In genomic region chr15:98954425-98955253, GRCm38 (mm10) we compare ENCODE assay signal across 8 mouse cellular contexts. TPM values are rescaled to one million over a fixed set of nuclear protein-coding genes. Genes with fewer than 3 reads are reported as not detected.
DNase-seq lines count a peak whose midpoint lies in the region; ATAC-seq and TF ChIP-seq lines count a peak whose summit lies in the region.

No protein-coding gene starts in this region.

- peaks cover 7% of the 10 kb centered on the region for H3K36me3 ChIP-seq in ES-E14 (ENCODE audit: control insufficient read depth, insufficient read depth, low read length, poor library complexity, severe bottlenecking)
- peaks cover 2% of the 10 kb centered on the region; the same call in 1 of the 2 replicates for H3K36me3 ChIP-seq in embryonic facial prominence, embryonic 14.5 days (ENCODE audit: control insufficient read depth, insufficient read depth, low read length)
- no peaks in the 10 kb centered on the region for H3K36me3 ChIP-seq in intestine, embryonic 16.5 days (ENCODE audit: control insufficient read depth, insufficient read depth, low read length)
- H3K36me3 ChIP-seq in neural tube, embryonic 11.5 days (ENCODE audit: control insufficient read depth, insufficient read depth, low read length) = no peaks in the 10 kb centered on the region

- no peak for ATAC-seq in embryonic facial prominence, embryonic 14.5 days (ENCODE audit: low read depth)
- no peak for ATAC-seq in intestine, embryonic 16.5 days
- ATAC-seq in neural tube, embryonic 11.5 days (ENCODE audit: insufficient read depth, low FRiP score, low TSS enrichment) = peak; percentile 15; the same call in 1 of the 2 replicates

- peak overlapping the region; percentile 96 for H3K27ac ChIP-seq in gastrocnemius, adult 2 months
- H3K27ac ChIP-seq in ES-E14 (ENCODE audit: insufficient read depth, low read depth, low read length, poor library complexity, severe bottlenecking) = no peak overlapping the region
- peak overlapping the region; percentile 99 for H3K27ac ChIP-seq in embryonic facial prominence, embryonic 14.5 days (replicated peaks; ENCODE audit: low read depth, low read length)
- peak overlapping the region; percentile 62 for H3K27ac ChIP-seq in intestine, embryonic 16.5 days (ENCODE audit: low read length)
- H3K27ac ChIP-seq in neural tube, embryonic 11.5 days (ENCODE audit: low read depth, low read length) = peak overlapping the region; percentile 98

- no peaks in the 10 kb centered on the region for H3K27me3 ChIP-seq in embryonic facial prominence, embryonic 14.5 days (replicated peaks; ENCODE audit: control insufficient read depth, insufficient read depth, low read length)
- H3K27me3 ChIP-seq in intestine, embryonic 16.5 days (replicated peaks; ENCODE audit: control insufficient read depth, insufficient read depth, low read length) = no peaks in the 10 kb centered on the region
- no peaks in the 10 kb centered on the region for H3K27me3 ChIP-seq in neural tube, embryonic 11.5 days (ENCODE audit: control insufficient read depth, insufficient read depth, low read length)

- H3K4me3 ChIP-seq in gastrocnemius, adult 2 months = peak overlapping the region; percentile 91
- H3K4me3 ChIP-seq in ES-E14 (ENCODE audit: insufficient read depth in 1 of 2, low read depth in 1 of 2, low read length in 2 of 2, poor library complexity in 1 of 2, severe bottlenecking in 1 of 2) = no peak overlapping the region
- H3K4me3 ChIP-seq in embryonic facial prominence, embryonic 14.5 days (ENCODE audit: low read depth, low read length) = peak overlapping the region; percentile 85
- no peak overlapping the region for H3K4me3 ChIP-seq in intestine, embryonic 16.5 days (ENCODE audit: low read length)
- H3K4me3 ChIP-seq in neural tube, embryonic 11.5 days (ENCODE audit: low read depth, low read length) = peak overlapping the region; percentile 24

- in situ Hi-C loops in ES-E14 (cut with MboI; ENCODE audit: low sequenced_read_pairs in 2 of 2, unreplicated experiment in 2 of 2) = no loop called here

- H3K9me3 ChIP-seq in ES-E14 (ENCODE audit: control insufficient read depth, insufficient read depth, low read depth, low read length) = no peaks in the 10 kb centered on the region
- H3K9me3 ChIP-seq in embryonic facial prominence, embryonic 14.5 days (ENCODE audit: control insufficient read depth, low read length) = no peaks in the 10 kb centered on the region
- no peaks in the 10 kb centered on the region for H3K9me3 ChIP-seq in intestine, embryonic 16.5 days (ENCODE audit: control insufficient read depth, low read length)
- H3K9me3 ChIP-seq in neural tube, embryonic 11.5 days (ENCODE audit: control insufficient read depth, low read length) = no peaks in the 10 kb centered on the region

- peaks cover 7% of the 10 kb centered on the region in 2 experiments; a peak in 3 of 4 replicates for H3K4me1 ChIP-seq in ES-E14 (ENCODE audit: control insufficient read depth in 2 of 2, insufficient read depth in 2 of 2, low read length in 2 of 2, poor library complexity in 1 of 2)
- peaks cover 14% of the 10 kb centered on the region; the same call in 1 of the 2 replicates for H3K4me1 ChIP-seq in embryonic facial prominence, embryonic 14.5 days (ENCODE audit: control insufficient read depth, insufficient read depth, low read length)
- H3K4me1 ChIP-seq in intestine, embryonic 16.5 days (ENCODE audit: control insufficient read depth, insufficient read depth, low read length) = no peaks in the 10 kb centered on the region
- H3K4me1 ChIP-seq in neural tube, embryonic 11.5 days (ENCODE audit: control insufficient read depth, insufficient read depth, low read length) = 0 out of 2 replicates have a peak, but pooled peaks cover 9% of the 10 kb centered on the region

- no peak overlapping the region for H3K9ac ChIP-seq in ES-E14 (ENCODE audit: insufficient read depth, low read depth, low read length, poor library complexity, severe bottlenecking)
- peak overlapping the region; percentile 56 for H3K9ac ChIP-seq in embryonic facial prominence, embryonic 14.5 days (ENCODE audit: low read depth, low read length)
- H3K9ac ChIP-seq in intestine, embryonic 16.5 days (ENCODE audit: low read depth, low read length) = peak overlapping the region; percentile 9; the same call in 1 of the 2 replicates
- peak overlapping the region; percentile 54 for H3K9ac ChIP-seq in neural tube, embryonic 11.5 days (ENCODE audit: low read length)

- 17% methylated on average over 14 of the region's 14 CpGs for WGBS in embryonic facial prominence, embryonic 14.5 days
- 33% methylated on average over 14 of the region's 14 CpGs for WGBS in intestine, embryonic 16.5 days
- WGBS in neural tube, embryonic 11.5 days = 9% methylated on average over 14 of the region's 14 CpGs

- no peak for TF ChIP-seq CTCF in gastrocnemius, adult 2 months (IDR thresholded peaks at IDR 0.05)

- DNase-seq in gastrocnemius, adult 2 months = no peak
- DNase-seq in gastrocnemius, postnatal 4 days (ENCODE audit: low spot score in 2 of 2) = no peak
- no peak for DNase-seq in ES-E14 (ENCODE audit: low read depth, low spot score)
- DNase-seq in embryonic facial prominence, embryonic 14.5 days (ENCODE audit: low spot score) = peak; percentile 78
- peak; percentile 83 for DNase-seq in neural tube, embryonic 11.5 days (ENCODE audit: low spot score)
- no peak for DNase-seq in urinary bladder, adult 18-20 months (ENCODE audit: low spot score in 2 of 2)
- DNase-seq in gastrocnemius, adult 8-10 months (ENCODE audit: low spot score in 2 of 2) = no peak

- intact Hi-C loops in gastrocnemius, adult 2 months (cut with DNase I) = no loop called here

- peak overlapping the region; percentile 80 for H3K4me2 ChIP-seq in embryonic facial prominence, embryonic 14.5 days (ENCODE audit: low read depth, low read length)
- H3K4me2 ChIP-seq in intestine, embryonic 16.5 days (ENCODE audit: low read depth, low read length) = peak overlapping the region; percentile 11; the same call in 1 of the 2 replicates
- peak overlapping the region; percentile 50 for H3K4me2 ChIP-seq in neural tube, embryonic 11.5 days (ENCODE audit: low read depth)

TF ChIP-seq in ES-E14, 5 proteins besides CTCF, POLR2A, EP300 and RAD21:
- TF ChIP-seq ZNF384 (IDR thresholded peaks at IDR 0.05; ENCODE audit: low read depth, low read length) (peak; percentile 57; the same call in 1 of the 2 replicates), CHD2 (IDR thresholded peaks at IDR 0.05; ENCODE audit: low read depth, low read length) (no peak), ZC3H11A (IDR thresholded peaks at IDR 0.05; ENCODE audit: borderline replicate concordance, low read depth, low read length) (no peak)
TF ChIP-seq in ES-E14: peak in this region for 1.

RNA-seq across cellular contexts. Expression of gene Tuba1a, which starts 1.1 kb away (rescaled TPM):
- 10 to 100 TPM; 17.1 to 43.2 TPM for total RNA-seq in gastrocnemius, adult 2 months (2021)
- total RNA-seq in gastrocnemius, postnatal 4 days (2021) = 100 to 1,000 TPM; 355 to 415 TPM
- 595 and 862 TPM in 2 replicates for total RNA-seq in ES-E14 (2012; rRNA removed)
- polyA plus RNA-seq in embryonic facial prominence, embryonic 14.5 days (2014; fragmentation: Nextera tagmentation; extraction: Ambion mirVana) = 1,836 and 1,958 TPM in 2 replicates
- polyA plus RNA-seq in intestine, embryonic 16.5 days (2015; fragmentation: Nextera tagmentation; extraction: Ambion mirVana) = 816 and 895 TPM in 2 replicates
- 8,277 and 8,733 TPM in 2 replicates for polyA plus RNA-seq in neural tube, embryonic 11.5 days (2014; fragmentation: Nextera tagmentation; extraction: Ambion mirVana)
- total RNA-seq in gastrocnemius, adult 8-10 months (2022) = 10 to 100 TPM; 12.6 to 24.0 (median 18.4) TPM

RNA-seq across cellular contexts. Expression of gene Gm49450, which starts 1.3 kb away (rescaled TPM):
- total RNA-seq in gastrocnemius, adult 2 months (2021) = not detected
- total RNA-seq in gastrocnemius, postnatal 4 days (2021) = not detected
- not detected in 2 replicates for total RNA-seq in ES-E14 (2012; rRNA removed)
- polyA plus RNA-seq in embryonic facial prominence, embryonic 14.5 days (2014; fragmentation: Nextera tagmentation; extraction: Ambion mirVana) = not detected in 2 replicates
- not detected in 2 replicates for polyA plus RNA-seq in intestine, embryonic 16.5 days (2015; fragmentation: Nextera tagmentation; extraction: Ambion mirVana)
- not detected in 2 replicates for polyA plus RNA-seq in neural tube, embryonic 11.5 days (2014; fragmentation: Nextera tagmentation; extraction: Ambion mirVana)
- not detected for total RNA-seq in gastrocnemius, adult 8-10 months (2022)

RNA-seq across cellular contexts. Expression of gene Tuba1b, which starts 20.3 kb away (rescaled TPM):
- total RNA-seq in gastrocnemius, adult 2 months (2021) = 10 to 100 TPM; 15.8 to 33.9 TPM
- 100 to 1,000 TPM; 402 to 455 TPM for total RNA-seq in gastrocnemius, postnatal 4 days (2021)
- total RNA-seq in ES-E14 (2012; rRNA removed) = 1,092 and 1,539 TPM in 2 replicates
- polyA plus RNA-seq in embryonic facial prominence, embryonic 14.5 days (2014; fragmentation: Nextera tagmentation; extraction: Ambion mirVana) = 1,523 and 1,643 TPM in 2 replicates
- polyA plus RNA-seq in intestine, embryonic 16.5 days (2015; fragmentation: Nextera tagmentation; extraction: Ambion mirVana) = 1,159 and 1,322 TPM in 2 replicates
- 1,967 and 2,051 TPM in 2 replicates for polyA plus RNA-seq in neural tube, embryonic 11.5 days (2014; fragmentation: Nextera tagmentation; extraction: Ambion mirVana)
- total RNA-seq in gastrocnemius, adult 8-10 months (2022) = 10 to 100 TPM; 12.6 to 24.6 (median 20.3) TPM

RNA-seq across cellular contexts. Expression of gene Lmbr1l, which starts 36.6 kb away (rescaled TPM):
- total RNA-seq in gastrocnemius, adult 2 months (2021) = 1 to 10 TPM; 5.2 to 6.9 TPM
- total RNA-seq in gastrocnemius, postnatal 4 days (2021) = 10 to 100 TPM; 16.9 to 19.8 TPM
- 55.1 and 73.3 TPM in 2 replicates for total RNA-seq in ES-E14 (2012; rRNA removed)
- 3.9 and 4.3 TPM in 2 replicates for polyA plus RNA-seq in embryonic facial prominence, embryonic 14.5 days (2014; fragmentation: Nextera tagmentation; extraction: Ambion mirVana)
- polyA plus RNA-seq in intestine, embryonic 16.5 days (2015; fragmentation: Nextera tagmentation; extraction: Ambion mirVana) = 20.4 and 23.6 TPM in 2 replicates
- polyA plus RNA-seq in neural tube, embryonic 11.5 days (2014; fragmentation: Nextera tagmentation; extraction: Ambion mirVana) = 7.1 and 8.9 TPM in 2 replicates
- total RNA-seq in gastrocnemius, adult 8-10 months (2022) = 1 to 10 TPM; 3.7 to 5.0 (median 4.2) TPM

RNA-seq across cellular contexts. Expression of gene Dhh, which starts 56.3 kb away (rescaled TPM):
- under 1 TPM; 0.81 to 0.82 TPM for total RNA-seq in gastrocnemius, adult 2 months (2021)
- 1 to 10 TPM; 5.0 to 7.8 TPM for total RNA-seq in gastrocnemius, postnatal 4 days (2021)
- total RNA-seq in ES-E14 (2012; rRNA removed) = 1.0 and 1.2 TPM in 2 replicates
- polyA plus RNA-seq in embryonic facial prominence, embryonic 14.5 days (2014; fragmentation: Nextera tagmentation; extraction: Ambion mirVana) = 2.0 and 3.1 TPM in 2 replicates
- polyA plus RNA-seq in intestine, embryonic 16.5 days (2015; fragmentation: Nextera tagmentation; extraction: Ambion mirVana) = 0.83 and 1.6 TPM in 2 replicates
- polyA plus RNA-seq in neural tube, embryonic 11.5 days (2014; fragmentation: Nextera tagmentation; extraction: Ambion mirVana) = 0.44 and 2.3 TPM in 2 replicates
- total RNA-seq in gastrocnemius, adult 8-10 months (2022) = 1 to 10 TPM in 1 of 4 experiments, under 1 TPM in 3; 0.19 to 1.0 (median 0.49) TPM

Comparison
In these comparisons a context has a peak if more than half of its experiments do, and no peak if none do; other contexts are left out.
1. RNA of gene Tuba1a, which starts 1.1 kb away (total RNA-seq): 595 to 862 TPM in ES-E14 and 355 to 415 TPM in gastrocnemius, postnatal 4 days; 17.1 to 43.2 TPM in gastrocnemius, adult 2 months and 12.6 to 24.0 TPM in gastrocnemius, adult 8-10 months; every median in the first group is over 4 times any median in the second.
2. RNA of gene Tuba1b, which starts 20.3 kb away (total RNA-seq): 1,092 to 1,539 TPM in ES-E14 and 402 to 455 TPM in gastrocnemius, postnatal 4 days; 15.8 to 33.9 TPM in gastrocnemius, adult 2 months and 12.6 to 24.6 TPM in gastrocnemius, adult 8-10 months; every median in the first group is over 10 times any median in the second.
3. DNase-seq: peak in embryonic facial prominence, embryonic 14.5 days (single experiment) and neural tube, embryonic 11.5 days (single experiment); none in gastrocnemius, adult 2 months (single experiment), gastrocnemius, postnatal 4 days (0 of 2), ES-E14 (single experiment), urinary bladder, adult 18-20 months (0 of 2) and gastrocnemius, adult 8-10 months (0 of 2).
4. H3K4me3 ChIP-seq: peak in gastrocnemius, adult 2 months (single experiment), embryonic facial prominence, embryonic 14.5 days (single experiment) and neural tube, embryonic 11.5 days (single experiment); none in ES-E14 (0 of 2) and intestine, embryonic 16.5 days (single experiment).
5. H3K4me2 ChIP-seq: peak in every context shown above with its lines; median percentile 80 in embryonic facial prominence, embryonic 14.5 days; 50 in neural tube, embryonic 11.5 days; 11 in intestine, embryonic 16.5 days.